Mouse (Mus musculus): Measurements from ENCODE around the gene Actc1. TPM values are rescaled to one million over a fixed set of nuclear protein-coding genes. Genes with fewer than 3 reads are reported as not detected.

Gene Actc1
- polyA plus RNA-seq, 1 experiment from 2014 or later: 116 TPM

- no peak overlapping the region for H3K4me2 ChIP-seq (ENCODE audit: low read depth, low read length)
- DNase-seq (ENCODE audit: low spot score): no peak
- no peak overlapping the region for H3K4me3 ChIP-seq (ENCODE audit: low read depth, low read length)
- 78% methylated on average over 6 of the region's 6 CpGs for WGBS
- peaks cover 24% of the 10 kb centered on the region for H3K27me3 ChIP-seq (ENCODE audit: control insufficient read depth, insufficient read depth, low read length)
- no peaks in the 10 kb centered on the region for H3K9me3 ChIP-seq (replicated peaks; ENCODE audit: control insufficient read depth, low read length)
- H3K4me1 ChIP-seq (ENCODE audit: control insufficient read depth, insufficient read depth, low read length): peaks cover 6% of the 10 kb centered on the region; the same call in 1 of the 2 replicates
- H3K9ac ChIP-seq (replicated peaks; ENCODE audit: low read length): no peak overlapping the region
- ATAC-seq (replicated peaks; ENCODE audit: insufficient number of reproducible peaks, low FRiP score, low TSS enrichment, low read depth): no peak
- no peak overlapping the region for H3K27ac ChIP-seq (replicated peaks; ENCODE audit: low read depth, low read length)
- no peaks in the 10 kb centered on the region for H3K36me3 ChIP-seq (replicated peaks; ENCODE audit: control insufficient read depth, insufficient read depth, low read depth, low read length)
Observed at GRCm38 (mm10) chr2:114014839-114015238, 38.5 kb downstream of the Actc1 start.

GRCm38 (mm10) chr2:114013846-114014245 is 39.5 kb downstream of the Actc1 start:
- Histone ChIP-seq H3K9me3 (replicated peaks; ENCODE audit: control insufficient read depth, low read length) (no peaks in the 10 kb centered on the region), H3K27ac (replicated peaks; ENCODE audit: low read depth, low read length) (no peak overlapping the region), H3K9ac (replicated peaks; ENCODE audit: low read length) (no peak overlapping the region), H3K4me3 (ENCODE audit: low read depth, low read length) (peak overlapping the region; percentile 39), H3K27me3 (ENCODE audit: control insufficient read depth, insufficient read depth, low read length) (peaks cover 24% of the 10 kb centered on the region), H3K4me2 (ENCODE audit: low read depth, low read length) (peak overlapping the region; percentile 84), H3K36me3 (replicated peaks; ENCODE audit: control insufficient read depth, insufficient read depth, low read depth, low read length) (no peaks in the 10 kb centered on the region), H3K4me1 (ENCODE audit: control insufficient read depth, insufficient read depth, low read length) (peaks cover 6% of the 10 kb centered on the region; the same call in 1 of the 2 replicates)
- WGBS: 2% methylated on average over 11 of the region's 13 CpGs
- ATAC-seq (replicated peaks; ENCODE audit: insufficient number of reproducible peaks, low FRiP score, low TSS enrichment, low read depth) (no peak), DNase-seq (ENCODE audit: low spot score) (no peak)

- Histone ChIP-seq H3K9ac (replicated peaks; ENCODE audit: low read length) (no peak within 1 kb of the TSS), H3K4me2 (ENCODE audit: low read depth, low read length) (peak within 1 kb of the TSS; percentile 84), H3K4me1 (ENCODE audit: control insufficient read depth, insufficient read depth, low read length) (peaks cover 6% of the 10 kb centered on the region; the same call in 1 of the 2 replicates), H3K27me3 (ENCODE audit: control insufficient read depth, insufficient read depth, low read length) (peaks cover 24% of the 10 kb centered on the region), H3K9me3 (replicated peaks; ENCODE audit: control insufficient read depth, low read length) (no peaks in the 10 kb centered on the region), H3K4me3 (ENCODE audit: low read depth, low read length) (peak within 1 kb of the TSS; percentile 39), H3K27ac (replicated peaks; ENCODE audit: low read depth, low read length) (no peak within 1 kb of the TSS), H3K36me3 (replicated peaks; ENCODE audit: control insufficient read depth, insufficient read depth, low read depth, low read length) (no peaks in the 10 kb centered on the region)
- ATAC-seq (replicated peaks; ENCODE audit: insufficient number of reproducible peaks, low FRiP score, low TSS enrichment, low read depth) (peak; percentile 63; the same call in 1 of the 2 replicates), DNase-seq (ENCODE audit: low spot score) (peak; percentile 33)
- 1% methylated on average over 60 of the region's 60 CpGs for WGBS
Observed at GRCm38 (mm10) chr2:114013295-114013771, 40.0 kb downstream of the Actc1 start, which contains the start of gene Gjd2. Gene Gjd2 (minus strand): TSS chr2:114013619.

- DNase-seq (ENCODE audit: low spot score): no peak
- no peak overlapping the region for H3K27ac ChIP-seq (replicated peaks; ENCODE audit: low read depth, low read length)
Observed at GRCm38 (mm10) chr2:114012749-114013211, 40.6 kb downstream of the Actc1 start.

GRCm38 (mm10) chr2:114011838-114012237 is 41.5 kb downstream of the Actc1 start:
- Histone ChIP-seq H3K4me1 (ENCODE audit: control insufficient read depth, insufficient read depth, low read length) (peaks cover 6% of the 10 kb centered on the region; the same call in 1 of the 2 replicates), H3K4me2 (ENCODE audit: low read depth, low read length) (no peak overlapping the region), H3K27ac (replicated peaks; ENCODE audit: low read depth, low read length) (no peak overlapping the region), H3K9me3 (replicated peaks; ENCODE audit: control insufficient read depth, low read length) (no peaks in the 10 kb centered on the region), H3K4me3 (ENCODE audit: low read depth, low read length) (no peak overlapping the region), H3K9ac (replicated peaks; ENCODE audit: low read length) (no peak overlapping the region), H3K27me3 (ENCODE audit: control insufficient read depth, insufficient read depth, low read length) (peaks cover 24% of the 10 kb centered on the region), H3K36me3 (replicated peaks; ENCODE audit: control insufficient read depth, insufficient read depth, low read depth, low read length) (no peaks in the 10 kb centered on the region)
- DNase-seq (ENCODE audit: low spot score) (peak; percentile 86), ATAC-seq (replicated peaks; ENCODE audit: insufficient number of reproducible peaks, low FRiP score, low TSS enrichment, low read depth) (no peak)
- 49% methylated on average over 4 of the region's 4 CpGs for WGBS

More at GRCm38 (mm10) chr2:114012749-114013211, 40.6 kb downstream of the Actc1 start:
- peak; percentile 69; the same call in 1 of the 2 replicates for ATAC-seq (replicated peaks; ENCODE audit: insufficient number of reproducible peaks, low FRiP score, low TSS enrichment, low read depth)
- no peak overlapping the region for H3K9ac ChIP-seq (replicated peaks; ENCODE audit: low read length)
- peak overlapping the region; percentile 84; the same call in 1 of the 2 replicates for H3K4me2 ChIP-seq (ENCODE audit: low read depth, low read length)
- H3K4me3 ChIP-seq (ENCODE audit: low read depth, low read length): peak overlapping the region; percentile 39; the same call in 1 of the 2 replicates
- H3K4me1 ChIP-seq (ENCODE audit: control insufficient read depth, insufficient read depth, low read length): peaks cover 6% of the 10 kb centered on the region; the same call in 1 of the 2 replicates
- WGBS: 4% methylated on average over 19 of the region's 19 CpGs
- H3K9me3 ChIP-seq (replicated peaks; ENCODE audit: control insufficient read depth, low read length): no peaks in the 10 kb centered on the region
- peaks cover 24% of the 10 kb centered on the region for H3K27me3 ChIP-seq (ENCODE audit: control insufficient read depth, insufficient read depth, low read length)
- H3K36me3 ChIP-seq (replicated peaks; ENCODE audit: control insufficient read depth, insufficient read depth, low read depth, low read length): no peaks in the 10 kb centered on the region

GRCm38 (mm10) chr2:114008321-114008720 is 45.0 kb downstream of the Actc1 start:
- Histone ChIP-seq H3K9me3 (replicated peaks; ENCODE audit: control insufficient read depth, low read length) (no peaks in the 10 kb centered on the region), H3K4me3 (ENCODE audit: low read depth, low read length) (no peak overlapping the region), H3K4me1 (ENCODE audit: control insufficient read depth, insufficient read depth, low read length) (peaks cover 2% of the 10 kb centered on the region; the same call in 1 of the 2 replicates), H3K27ac (replicated peaks; ENCODE audit: low read depth, low read length) (no peak overlapping the region), H3K9ac (replicated peaks; ENCODE audit: low read length) (no peak overlapping the region), H3K4me2 (ENCODE audit: low read depth, low read length) (no peak overlapping the region), H3K36me3 (replicated peaks; ENCODE audit: control insufficient read depth, insufficient read depth, low read depth, low read length) (no peaks in the 10 kb centered on the region), H3K27me3 (ENCODE audit: control insufficient read depth, insufficient read depth, low read length) (peaks cover 9% of the 10 kb centered on the region)
- 74% methylated on average over 2 of the region's 2 CpGs for WGBS
- ATAC-seq (replicated peaks; ENCODE audit: insufficient number of reproducible peaks, low FRiP score, low TSS enrichment, low read depth): no peak
- no peak for DNase-seq (ENCODE audit: low spot score)

GRCm38 (mm10) chr2:113997484-113997883 is 55.9 kb downstream of the Actc1 start:
- Histone ChIP-seq H3K27me3 (ENCODE audit: control insufficient read depth, insufficient read depth, low read length) (no peaks in the 10 kb centered on the region), H3K4me1 (ENCODE audit: control insufficient read depth, insufficient read depth, low read length) (no peaks in the 10 kb centered on the region), H3K4me3 (ENCODE audit: low read depth, low read length) (no peak overlapping the region), H3K27ac (replicated peaks; ENCODE audit: low read depth, low read length) (no peak overlapping the region), H3K9ac (replicated peaks; ENCODE audit: low read length) (no peak overlapping the region), H3K4me2 (ENCODE audit: low read depth, low read length) (no peak overlapping the region), H3K9me3 (replicated peaks; ENCODE audit: control insufficient read depth, low read length) (no peaks in the 10 kb centered on the region), H3K36me3 (replicated peaks; ENCODE audit: control insufficient read depth, insufficient read depth, low read depth, low read length) (no peaks in the 10 kb centered on the region)
- WGBS: 68% methylated on average over 8 of the region's 8 CpGs
- DNase-seq (ENCODE audit: low spot score) (no peak), ATAC-seq (replicated peaks; ENCODE audit: insufficient number of reproducible peaks, low FRiP score, low TSS enrichment, low read depth) (no peak)

Data from embryonic facial prominence, embryonic 11.5 days (tissue).